Mouse (Mus musculus): ENCODE results near the gene Axdnd1. TPM values are rescaled to one million over a fixed set of nuclear protein-coding genes. Genes with fewer than 3 reads are reported as not detected.
A peak's percentile ranks its signal among the peaks of the same experiment; 100 is the strongest.
"Not testable (repeated sequence)": the region's sequence is repeated elsewhere in the genome, so short reads cannot be mapped to it uniquely, and the experiment has no call there.

Gene Axdnd1
- polyA plus RNA-seq, 1 experiment, result not detected

DNA sequence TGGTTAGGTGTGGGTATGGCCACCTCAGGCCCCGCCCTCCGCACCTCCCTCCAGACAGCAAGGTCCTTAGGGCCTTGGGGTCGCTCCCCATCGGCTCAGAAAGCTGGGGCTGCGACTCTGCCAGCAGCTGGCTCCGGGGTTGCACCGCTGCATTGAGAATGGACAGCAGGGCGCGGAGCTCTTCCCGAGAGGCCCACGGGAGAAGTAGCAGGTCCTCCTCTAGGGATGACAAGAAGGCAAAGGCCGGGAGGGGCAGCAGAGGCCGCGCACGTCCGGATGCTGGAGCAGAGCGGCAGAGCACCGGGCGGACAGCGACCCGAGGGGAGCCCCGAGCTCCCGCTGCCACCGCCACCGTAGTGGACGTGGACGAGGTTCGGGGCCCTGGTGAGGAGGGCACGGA lies 110.3 kb downstream of the Axdnd1 start, which contains the start of gene Nphs2:
Nphs2 (plus strand) TSS at position 98 of the 400 bp plus-strand sequence.
- no peak within 1 kb of the TSS for H3K4me3 ChIP-seq (ENCODE audit: extremely low read depth, insufficient read depth, insufficient read length)
- WGBS, result 19% methylated on average over 29 of the region's 29 CpGs
- H3K27ac ChIP-seq (ENCODE audit: insufficient read depth, low read length), result no peak within 1 kb of the TSS
- no peaks in the 10 kb centered on the region for H3K4me1 ChIP-seq (ENCODE audit: control insufficient read depth, insufficient read depth, insufficient read length)
- no peak for DNase-seq (ENCODE audit: low read depth in 1 of 2, low spot score in 2 of 2)
- no peaks in the 10 kb centered on the region for H3K36me3 ChIP-seq (ENCODE audit: control insufficient read depth, insufficient read depth, low read length)
- no peak for TF ChIP-seq CTCF (IDR thresholded peaks at IDR 0.05; ENCODE audit: extremely low read depth, insufficient read depth, insufficient read length, insufficient replicate concordance)
- no peaks in the 10 kb centered on the region for H3K27me3 ChIP-seq (ENCODE audit: control insufficient read depth, insufficient read depth, low read length)

DNA sequence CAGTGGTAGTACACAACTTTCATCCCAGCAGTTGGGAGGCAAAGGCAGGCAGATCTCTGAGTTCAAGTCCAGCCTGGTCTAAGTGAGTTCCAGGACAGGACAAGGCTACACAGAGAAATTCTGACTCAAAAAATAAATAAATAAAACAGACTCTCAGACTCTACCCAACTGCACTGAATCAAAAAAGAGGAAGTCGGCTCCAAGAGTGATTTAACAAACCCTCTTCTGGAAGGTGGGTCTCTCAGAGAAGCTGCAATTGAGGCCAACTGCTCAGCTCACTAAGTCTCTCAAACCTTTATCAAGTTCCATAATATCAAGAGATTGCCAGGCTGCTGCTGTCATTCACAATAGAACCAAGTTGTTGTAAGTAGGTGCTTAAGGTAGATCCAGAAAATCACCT lies 112.4 kb downstream of the Axdnd1 start:
- Histone ChIP-seq H3K36me3 (ENCODE audit: control insufficient read depth, insufficient read depth, low read length) (no peaks in the 10 kb centered on the region), H3K4me1 (ENCODE audit: control insufficient read depth, insufficient read depth, insufficient read length) (no peaks in the 10 kb centered on the region), H3K27ac (ENCODE audit: insufficient read depth, low read length) (no peak overlapping the region), H3K4me3 (ENCODE audit: extremely low read depth, insufficient read depth, insufficient read length) (no peak overlapping the region), H3K27me3 (ENCODE audit: control insufficient read depth, insufficient read depth, low read length) (peaks cover 1% of the 10 kb centered on the region; the same call in 1 of the 2 replicates)
- 9% methylated on average over 1 of the region's 1 CpGs for WGBS
- no peak for DNase-seq (ENCODE audit: low read depth in 1 of 2, low spot score in 2 of 2)
- no peak for TF ChIP-seq CTCF (IDR thresholded peaks at IDR 0.05; ENCODE audit: extremely low read depth, insufficient read depth, insufficient read length, insufficient replicate concordance)

DNA sequence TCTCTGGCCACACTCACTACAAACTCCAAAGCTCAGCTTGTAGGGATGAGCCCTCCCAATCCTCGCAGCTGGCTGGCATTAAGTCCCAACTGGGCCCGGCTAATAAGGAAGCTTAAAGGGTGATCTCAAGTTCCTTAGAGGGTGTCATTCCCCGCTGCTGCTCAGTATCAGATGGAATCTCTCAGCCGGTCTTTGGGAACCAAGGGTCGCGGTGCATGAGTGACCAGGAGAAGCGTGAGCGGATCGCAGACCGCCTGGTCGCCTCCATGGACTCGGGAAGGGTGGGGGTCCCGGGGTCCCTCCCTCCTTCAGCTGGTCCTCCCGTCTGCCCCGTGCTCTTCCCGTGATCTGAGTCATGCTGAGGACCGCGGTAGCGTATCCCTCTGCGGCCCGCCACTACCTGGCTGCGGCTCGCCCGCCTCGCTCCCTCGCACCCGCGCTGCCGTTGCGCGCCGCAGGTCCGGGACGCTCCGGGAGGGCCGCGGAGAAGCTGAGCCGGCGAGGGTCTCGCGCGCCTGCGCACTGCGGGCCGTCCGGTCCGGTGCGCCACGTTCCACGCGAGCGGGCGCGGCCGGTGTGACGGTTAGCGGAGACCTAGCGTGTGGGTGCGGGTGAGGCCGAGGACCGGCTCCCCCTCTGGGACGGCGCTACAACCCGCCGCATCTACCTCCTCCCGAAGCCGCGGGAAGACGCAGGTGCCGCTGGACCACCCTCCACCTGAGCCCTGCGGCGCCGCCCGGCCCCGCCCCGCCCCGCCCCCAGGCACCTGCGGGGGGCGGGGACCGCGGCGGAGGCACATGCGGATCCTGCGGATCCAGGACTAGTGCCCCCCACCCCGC lies 117.8 kb downstream of the Axdnd1 start, which contains the start of gene Tdrd5:
Tdrd5 (minus strand) TSS at position 754 of the 839 bp plus-strand sequence.
- no peak within 1 kb of the TSS for H3K27ac ChIP-seq (ENCODE audit: insufficient read depth, low read length)
- H3K4me1 ChIP-seq (ENCODE audit: control insufficient read depth, insufficient read depth, insufficient read length), result peaks cover 5% of the 10 kb centered on the region
- no peaks in the 10 kb centered on the region for H3K36me3 ChIP-seq (ENCODE audit: control insufficient read depth, insufficient read depth, low read length)
- 3% methylated on average over 79 of the region's 85 CpGs for WGBS
- DNase-seq (ENCODE audit: low read depth in 1 of 2, low spot score in 2 of 2), result no peak
- peak within 1 kb of the TSS; percentile 54 for H3K4me3 ChIP-seq (ENCODE audit: extremely low read depth, insufficient read depth, insufficient read length)
- TF ChIP-seq CTCF (IDR thresholded peaks at IDR 0.05; ENCODE audit: extremely low read depth, insufficient read depth, insufficient read length, insufficient replicate concordance), result no peak
- TF ChIP-seq POLR2A (IDR thresholded peaks at IDR 0.05; ENCODE audit: low read depth, low read length), result no peak
- peaks cover 7% of the 10 kb centered on the region for H3K27me3 ChIP-seq (ENCODE audit: control insufficient read depth, insufficient read depth, low read length)

DNA sequence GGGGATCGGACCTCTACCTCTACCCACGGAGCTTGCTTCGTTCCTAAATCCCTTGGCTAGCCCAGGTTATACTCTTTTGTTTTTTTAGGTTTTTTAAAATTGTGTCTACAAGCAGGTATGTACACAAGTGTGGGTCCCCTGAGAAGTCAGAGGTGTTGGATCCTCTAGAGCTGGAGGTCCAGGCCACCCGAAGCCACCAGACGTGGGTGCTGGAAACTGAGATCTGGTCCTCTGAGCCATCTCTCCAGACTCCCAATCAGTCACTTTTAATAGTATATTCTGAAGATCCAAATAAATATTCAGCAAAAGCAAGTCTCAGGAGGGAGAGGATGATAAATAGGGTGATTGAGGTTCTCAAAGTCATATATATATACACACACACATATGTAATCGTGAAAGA lies 130.9 kb downstream of the Axdnd1 start:
- DNase-seq (ENCODE audit: low read depth in 1 of 2, low spot score in 2 of 2), result no peak
- Histone ChIP-seq H3K4me1 (ENCODE audit: control insufficient read depth, insufficient read depth, insufficient read length) (no peaks in the 10 kb centered on the region), H3K4me3 (ENCODE audit: extremely low read depth, insufficient read depth, insufficient read length) (no peak overlapping the region), H3K27ac (ENCODE audit: insufficient read depth, low read length) (no peak overlapping the region), H3K36me3 (ENCODE audit: control insufficient read depth, insufficient read depth, low read length) (no peaks in the 10 kb centered on the region), H3K27me3 (ENCODE audit: control insufficient read depth, insufficient read depth, low read length) (no peaks in the 10 kb centered on the region)
- TF ChIP-seq POLR2A (IDR thresholded peaks at IDR 0.05; ENCODE audit: low read depth, low read length) (no peak), CTCF (IDR thresholded peaks at IDR 0.05; ENCODE audit: extremely low read depth, insufficient read depth, insufficient read length, insufficient replicate concordance) (no peak)
- 95% methylated on average over 6 of the region's 6 CpGs for WGBS

DNA sequence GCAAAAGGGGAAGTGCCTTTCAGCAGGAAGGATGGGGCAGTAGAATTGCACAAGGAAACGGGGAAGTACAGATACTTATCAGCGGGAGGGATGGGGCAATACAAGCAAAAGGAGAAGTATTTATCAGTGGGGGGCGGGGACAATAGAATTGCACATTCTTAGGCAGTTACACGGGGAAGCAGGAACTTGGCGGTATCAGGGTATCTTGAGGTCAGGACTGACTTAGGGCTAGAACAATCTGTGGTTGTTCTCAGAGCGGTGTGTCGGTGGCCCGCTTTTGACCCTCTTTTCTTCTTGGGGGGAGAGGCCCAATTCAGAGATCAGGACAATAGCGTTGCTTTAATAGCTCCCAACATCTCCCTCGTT lies 131.8 kb downstream of the Axdnd1 start:
- WGBS, result 48% methylated on average over 10 of the region's 10 CpGs

DNA sequence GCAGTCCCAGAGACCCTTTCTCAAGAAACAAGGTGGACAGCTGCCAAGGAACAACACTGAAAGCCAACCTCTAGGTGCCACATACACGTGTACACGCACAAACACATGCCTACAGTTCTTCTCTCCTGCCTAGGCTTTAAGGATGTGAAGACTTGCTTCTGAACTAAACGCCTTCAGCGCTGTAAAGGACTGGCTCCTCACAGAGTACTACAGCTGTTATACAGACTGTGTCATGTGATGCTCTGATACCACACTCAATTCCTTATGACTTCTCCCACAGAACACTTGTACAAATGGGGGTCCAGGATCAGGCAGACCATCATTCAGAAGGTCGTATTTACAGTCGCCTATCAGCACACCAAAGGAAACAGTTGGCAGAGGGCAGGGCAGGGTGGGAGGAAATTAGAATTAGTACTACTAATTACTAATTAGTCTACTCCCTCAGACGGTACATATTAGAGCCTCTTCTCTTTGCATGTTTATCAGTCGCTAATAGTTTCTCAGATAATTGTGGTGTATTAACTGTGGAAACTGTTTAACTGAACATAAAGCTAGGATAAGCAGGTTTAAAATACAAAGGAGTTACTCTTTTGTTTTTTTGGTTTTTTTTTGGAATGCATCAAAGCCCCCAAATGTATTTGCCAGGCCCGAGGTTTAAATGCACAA lies 132.3 kb downstream of the Axdnd1 start:
- Histone ChIP-seq H3K27me3 (ENCODE audit: control insufficient read depth, insufficient read depth, low read length) (no peaks in the 10 kb centered on the region), H3K27ac (ENCODE audit: insufficient read depth, low read length) (no peak overlapping the region), H3K36me3 (ENCODE audit: control insufficient read depth, insufficient read depth, low read length) (no peaks in the 10 kb centered on the region), H3K4me1 (ENCODE audit: control insufficient read depth, insufficient read depth, insufficient read length) (no peaks in the 10 kb centered on the region), H3K4me3 (ENCODE audit: extremely low read depth, insufficient read depth, insufficient read length) (no peak overlapping the region)
- 80% methylated on average over 9 of the region's 9 CpGs for WGBS
- no peak for DNase-seq (ENCODE audit: low read depth in 1 of 2, low spot score in 2 of 2)
- TF ChIP-seq CTCF (IDR thresholded peaks at IDR 0.05; ENCODE audit: extremely low read depth, insufficient read depth, insufficient read length, insufficient replicate concordance) (no peak), POLR2A (IDR thresholded peaks at IDR 0.05; ENCODE audit: low read depth, low read length) (no peak)

More for the DNA sequence above, 131.8 kb downstream of the Axdnd1 start:
- not testable (repeated sequence) for H3K27me3 ChIP-seq (ENCODE audit: control insufficient read depth, insufficient read depth, low read length); H3K4me3 ChIP-seq (ENCODE audit: extremely low read depth, insufficient read depth, insufficient read length); H3K4me1 ChIP-seq (ENCODE audit: control insufficient read depth, insufficient read depth, insufficient read length); DNase-seq (ENCODE audit: low read depth in 1 of 2, low spot score in 2 of 2); H3K27ac ChIP-seq (ENCODE audit: insufficient read depth, low read length); H3K36me3 ChIP-seq (ENCODE audit: control insufficient read depth, insufficient read depth, low read length)

DNA sequence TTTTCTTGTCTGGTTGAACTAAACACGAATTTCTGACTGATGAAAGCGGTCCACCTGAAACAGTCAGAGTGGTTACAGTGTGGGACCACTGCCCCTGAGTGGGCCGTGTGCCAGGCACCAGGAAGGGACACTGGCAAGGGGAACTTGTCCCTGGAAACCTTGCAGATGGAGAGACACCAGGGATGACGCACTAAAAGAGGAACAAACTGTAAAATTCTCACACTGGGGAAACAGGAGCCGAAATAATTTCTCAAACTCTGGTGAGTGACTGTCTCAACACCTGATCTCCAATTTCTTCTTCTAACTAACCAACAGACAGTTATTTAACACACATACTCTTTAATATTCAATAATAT lies 135.4 kb downstream of the Axdnd1 start:
- WGBS, result 44% methylated on average over 5 of the region's 5 CpGs
- H3K27me3 ChIP-seq (ENCODE audit: control insufficient read depth, insufficient read depth, low read length), result no peaks in the 10 kb centered on the region
- no peak for DNase-seq (ENCODE audit: low read depth in 1 of 2, low spot score in 2 of 2)
- H3K27ac ChIP-seq (ENCODE audit: insufficient read depth, low read length), result no peak overlapping the region
- H3K36me3 ChIP-seq (ENCODE audit: control insufficient read depth, insufficient read depth, low read length), result no peaks in the 10 kb centered on the region
- no peak overlapping the region for H3K4me3 ChIP-seq (ENCODE audit: extremely low read depth, insufficient read depth, insufficient read length)
- no peak for TF ChIP-seq CTCF (IDR thresholded peaks at IDR 0.05; ENCODE audit: extremely low read depth, insufficient read depth, insufficient read length, insufficient replicate concordance)
- no peak for TF ChIP-seq POLR2A (IDR thresholded peaks at IDR 0.05; ENCODE audit: low read depth, low read length)
- no peaks in the 10 kb centered on the region for H3K4me1 ChIP-seq (ENCODE audit: control insufficient read depth, insufficient read depth, insufficient read length)
